Mouse (Mus musculus) liver, postnatal 0 days (tissue): Measurements from ENCODE around the gene Taf3. TPM values are rescaled to one million over a fixed set of nuclear protein-coding genes. Genes with fewer than 3 reads are reported as not detected.

Source experiments
- ATAC-seq: fragments of 200-750 bp; cut with Nextera tagmentation; 2 replicates; pipeline ENCODE4 v1.8.0; 2017; ENCODE audit warnings: mild to moderate bottlenecking, moderate library complexity
- DNase-seq: peaks from one replicate; pipeline ENCODE4 v3.0.0-alpha.2; 2016
- H3K27ac ChIP-seq: fragments of 300-500 bp; sonication (generic); 2 replicates; pipeline ENCODE4 v1.5.1; 2014; ENCODE audit warnings: antibody characterized with exemption, moderate library complexity, mild to moderate bottlenecking, low read depth
- H3K27me3 ChIP-seq: fragments of 300-500 bp; sonication (generic); 2 replicates; pipeline ENCODE4 v1.6.1; 2014; ENCODE audit warnings: low read length, control low read depth, mixed read lengths; ENCODE audit not compliant: insufficient read depth
- H3K36me3 ChIP-seq: fragments of 300-500 bp; sonication (generic); replicated peaks from 2 replicates; pipeline ENCODE4 v1.6.1; 2014; ENCODE audit warnings: mild to moderate bottlenecking, control low read depth, low read length, moderate library complexity, mixed read lengths; ENCODE audit not compliant: insufficient read depth
- H3K4me1 ChIP-seq: fragments of 300-500 bp; sonication (generic); 2 replicates; pipeline ENCODE4 v1.6.1; 2014; ENCODE audit warnings: antibody characterized with exemption, mild to moderate bottlenecking, control low read depth; ENCODE audit not compliant: insufficient read depth
- H3K4me2 ChIP-seq: fragments of 300-500 bp; sonication (generic); 2 replicates; pipeline ENCODE4 v1.6.1; 2014; ENCODE audit warnings: low read depth, mild to moderate bottlenecking, low read length, moderate library complexity, mixed read lengths
- H3K4me3 ChIP-seq: fragments of 300-500 bp; sonication (generic); 2 replicates; pipeline ENCODE4 v1.5.1; 2014; ENCODE audit warnings: low read depth, low read length
- H3K9ac ChIP-seq: fragments of 300-500 bp; sonication (generic); replicated peaks from 2 replicates; pipeline ENCODE4 v1.6.1; 2014; ENCODE audit warnings: mild to moderate bottlenecking, moderate library complexity
- H3K9me3 ChIP-seq: fragments of 300-500 bp; sonication (generic); 2 replicates; pipeline ENCODE4 v1.6.1; 2016; ENCODE audit warnings: mild to moderate bottlenecking, control low read depth, low read length, mixed read lengths
- CTCF ChIP-seq: sonication (generic); IDR thresholded peaks from 2 replicates; pipeline ENCODE4 v1.5.1; 2016; ENCODE audit warnings: antibody characterized with exemption, low read depth
- EP300 ChIP-seq: IDR thresholded peaks from 2 replicates; pipeline ENCODE4 v1.6.1; 2016; ENCODE audit warnings: antibody characterized with exemption, low read depth, mild to moderate bottlenecking
- WGBS: fragments of 180-500 bp; shearing (Covaris S2); extraction: QIAGEN DNeasy Blood & Tissue Kit; methylation state at CpG from one replicate; pipeline ENCODE4 v1.1.7; 2014; ENCODE audit not compliant: insufficient replicate concordance; 5-methylcytosine and 5-hydroxymethylcytosine counted together
- polyA plus RNA-seq: library from polyadenylated mRNA; unstranded; fragments of >200 nt; fragmentation: Nextera tagmentation; extraction: Ambion mirVana; gene quantifications from 2 replicates; pipeline ENCODE4 v1.2.1, GENCODE M21; 2015

Gene Taf3
- polyA plus RNA-seq, 1 experiment from 2014 or later, result 5.7 TPM

DNA sequence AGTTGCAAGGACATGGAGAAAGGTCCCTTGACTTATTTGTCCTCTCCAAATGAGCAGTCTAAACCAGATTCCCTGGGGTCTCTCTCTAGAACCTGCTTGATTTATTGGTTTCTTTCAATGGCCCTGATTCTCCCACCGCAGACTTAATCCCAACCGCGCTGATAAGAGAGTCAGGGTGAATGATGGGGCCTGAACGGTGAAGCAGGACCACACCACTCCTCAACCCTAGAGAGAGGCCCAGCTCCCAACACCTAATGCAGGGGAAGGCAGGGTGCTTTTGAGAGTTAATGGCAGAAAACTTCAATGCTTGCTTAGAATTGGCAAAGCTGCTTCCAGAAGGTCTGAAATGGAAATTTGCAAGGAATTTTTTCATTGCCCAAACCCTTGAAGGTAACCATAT is 173.2 kb downstream of the Taf3 start:
- TF ChIP-seq CTCF (no peak), EP300 (no peak)
- H3K9me3 ChIP-seq, result no peaks in the 10 kb centered on the region
- 47% methylated on average over 4 of the region's 4 CpGs for WGBS
- peak overlapping the region; percentile 97; the same call in 1 of the 2 replicates for H3K4me2 ChIP-seq
- no peaks in the 10 kb centered on the region for H3K36me3 ChIP-seq
- H3K9ac ChIP-seq, result no peak overlapping the region
- H3K27me3 ChIP-seq, result peaks cover 57% of the 10 kb centered on the region
- no peak for DNase-seq
- ATAC-seq, result no peak
- no peak overlapping the region for H3K4me3 ChIP-seq
- no peak overlapping the region for H3K27ac ChIP-seq
- H3K4me1 ChIP-seq, result peaks cover 17% of the 10 kb centered on the region

DNA sequence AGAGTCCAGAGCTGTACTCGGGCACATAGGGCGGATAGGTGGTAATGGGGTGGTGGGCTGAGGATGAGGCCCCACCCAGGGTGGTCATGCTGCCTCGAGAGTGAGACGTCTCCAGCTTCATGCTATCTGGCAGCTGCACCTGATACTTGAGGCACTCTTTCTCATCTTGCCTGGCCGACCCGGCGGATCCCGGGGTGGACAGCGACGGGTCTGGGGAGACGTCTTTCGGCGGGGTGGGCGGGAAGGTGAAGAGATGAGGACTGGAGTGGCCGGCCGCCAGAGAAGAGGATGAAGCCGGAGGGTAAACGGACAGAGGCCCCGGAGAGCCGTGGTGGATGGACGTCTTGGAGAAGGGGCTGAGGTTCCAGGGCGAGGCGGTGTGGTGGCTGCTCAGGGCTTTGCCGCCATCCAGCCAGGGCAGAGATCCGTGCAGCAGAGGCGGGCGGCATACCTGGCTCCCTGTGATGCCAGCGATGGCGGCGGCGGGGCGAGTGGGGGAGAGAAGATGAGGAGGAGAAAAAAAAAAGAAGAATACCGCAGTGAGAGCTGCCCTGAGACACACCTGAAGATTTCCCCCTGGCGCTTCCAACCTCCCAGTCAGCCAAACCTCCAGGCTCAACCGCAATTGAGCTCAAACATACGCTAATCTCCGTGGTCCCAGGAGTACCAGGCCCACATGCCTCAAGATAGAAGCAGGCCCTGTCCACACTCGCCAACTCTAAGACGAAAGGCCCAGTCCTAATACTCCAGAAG is 173.8 kb downstream of the Taf3 start:
- ATAC-seq (no peak), DNase-seq (no peak)
- H3K27me3 ChIP-seq, result peaks cover 51% of the 10 kb centered on the region
- H3K4me2 ChIP-seq, result no peak overlapping the region
- H3K4me1 ChIP-seq, result peaks cover 17% of the 10 kb centered on the region
- no peak overlapping the region for H3K4me3 ChIP-seq
- TF ChIP-seq EP300 (no peak), CTCF (no peak)
- 56% methylated on average over 32 of the region's 39 CpGs for WGBS
- no peaks in the 10 kb centered on the region for H3K9me3 ChIP-seq
- no peak overlapping the region for H3K27ac ChIP-seq
- H3K9ac ChIP-seq, result no peak overlapping the region
- H3K36me3 ChIP-seq, result no peaks in the 10 kb centered on the region

DNA sequence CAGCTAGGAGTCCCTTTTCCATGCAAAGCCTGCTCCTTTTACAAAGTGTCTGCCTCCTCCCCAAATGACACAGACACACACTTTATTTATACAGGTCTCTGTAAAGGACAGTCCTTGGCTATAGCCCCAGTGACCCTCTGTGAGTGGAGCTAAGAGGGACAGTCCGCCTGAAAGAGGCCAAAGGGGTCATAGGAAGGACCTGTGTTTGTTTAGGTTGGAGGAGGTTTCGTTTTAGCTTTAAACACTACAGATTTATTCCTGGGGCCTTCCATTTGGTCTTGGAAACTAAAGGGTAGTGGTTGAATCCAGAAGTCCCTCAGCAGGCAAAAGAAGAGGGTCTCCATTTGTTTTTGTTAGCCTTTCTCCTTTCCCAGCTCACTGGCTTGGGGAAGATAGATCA is 174.6 kb downstream of the Taf3 start:
- peaks cover 45% of the 10 kb centered on the region for H3K27me3 ChIP-seq

DNA sequence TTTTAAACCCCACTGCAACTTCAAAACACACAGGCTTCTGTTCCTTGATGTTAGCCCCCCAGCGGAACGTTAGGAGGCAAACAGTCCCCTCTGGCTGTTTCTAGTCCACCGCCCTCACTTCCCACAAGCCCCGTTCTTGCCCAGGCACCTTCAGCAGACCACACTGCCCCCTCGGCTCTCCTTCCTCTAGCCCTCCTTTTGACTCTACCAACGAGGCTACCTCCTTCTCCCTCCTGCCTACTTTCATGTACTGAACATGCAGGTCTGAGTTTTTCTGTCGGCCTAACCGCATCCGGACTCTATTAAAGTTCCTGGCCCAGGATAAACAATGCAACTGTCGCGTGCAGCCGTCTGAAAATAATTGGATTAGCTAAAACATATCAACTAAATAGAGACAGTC is 175.7 kb downstream of the Taf3 start:
- Histone ChIP-seq H3K9ac (no peak overlapping the region), H3K9me3 (no peaks in the 10 kb centered on the region), H3K27me3 (peaks cover 35% of the 10 kb centered on the region), H3K27ac (no peak overlapping the region), H3K4me3 (no peak overlapping the region), H3K4me2 (no peak overlapping the region), H3K36me3 (no peaks in the 10 kb centered on the region), H3K4me1 (peaks cover 11% of the 10 kb centered on the region)
- DNase-seq, result no peak
- no peak for ATAC-seq
- 27% methylated on average over 12 of the region's 12 CpGs for WGBS
- no peak for TF ChIP-seq CTCF
- no peak for TF ChIP-seq EP300

More for the DNA sequence above, 174.6 kb downstream of the Taf3 start:
- no peak for ATAC-seq
- Histone ChIP-seq H3K36me3 (no peaks in the 10 kb centered on the region), H3K4me2 (no peak overlapping the region), H3K4me1 (peaks cover 17% of the 10 kb centered on the region), H3K9ac (no peak overlapping the region), H3K4me3 (no peak overlapping the region), H3K27ac (no peak overlapping the region), H3K9me3 (no peaks in the 10 kb centered on the region)
- 46% methylated on average over 2 of the region's 2 CpGs for WGBS
- DNase-seq, result no peak
- no peak for TF ChIP-seq EP300
- TF ChIP-seq CTCF, result no peak

DNA sequence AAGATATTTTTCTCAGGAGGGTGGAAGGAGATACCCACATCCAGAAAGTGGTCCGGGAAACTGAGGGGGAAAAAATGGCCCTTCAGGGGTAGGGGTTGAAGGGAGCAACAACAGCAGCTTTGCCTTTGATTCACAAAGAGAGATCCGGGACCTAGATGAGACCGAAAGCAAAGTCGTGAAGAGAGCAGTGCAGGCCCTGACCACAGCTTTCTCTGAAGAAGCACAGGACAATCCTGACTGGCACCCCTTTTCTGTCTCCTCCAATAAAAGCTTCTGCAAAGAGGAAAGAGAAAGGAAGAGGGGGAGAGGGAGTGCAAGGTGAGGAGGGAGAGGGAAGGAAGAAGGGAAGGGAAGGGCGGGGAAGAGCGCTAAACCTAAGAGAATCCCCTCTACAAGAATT is 176.6 kb downstream of the Taf3 start:
- Histone ChIP-seq H3K4me1 (0 out of 2 replicates have a peak, but pooled peaks cover 6% of the 10 kb centered on the region), H3K9me3 (no peaks in the 10 kb centered on the region), H3K4me2 (no peak overlapping the region), H3K36me3 (no peaks in the 10 kb centered on the region), H3K4me3 (no peak overlapping the region), H3K27ac (no peak overlapping the region), H3K27me3 (peaks cover 26% of the 10 kb centered on the region), H3K9ac (no peak overlapping the region)
- DNase-seq, result no peak
- no peak for TF ChIP-seq CTCF
- TF ChIP-seq EP300, result no peak
- no peak for ATAC-seq
- 40% methylated on average over 6 of the region's 6 CpGs for WGBS

DNA sequence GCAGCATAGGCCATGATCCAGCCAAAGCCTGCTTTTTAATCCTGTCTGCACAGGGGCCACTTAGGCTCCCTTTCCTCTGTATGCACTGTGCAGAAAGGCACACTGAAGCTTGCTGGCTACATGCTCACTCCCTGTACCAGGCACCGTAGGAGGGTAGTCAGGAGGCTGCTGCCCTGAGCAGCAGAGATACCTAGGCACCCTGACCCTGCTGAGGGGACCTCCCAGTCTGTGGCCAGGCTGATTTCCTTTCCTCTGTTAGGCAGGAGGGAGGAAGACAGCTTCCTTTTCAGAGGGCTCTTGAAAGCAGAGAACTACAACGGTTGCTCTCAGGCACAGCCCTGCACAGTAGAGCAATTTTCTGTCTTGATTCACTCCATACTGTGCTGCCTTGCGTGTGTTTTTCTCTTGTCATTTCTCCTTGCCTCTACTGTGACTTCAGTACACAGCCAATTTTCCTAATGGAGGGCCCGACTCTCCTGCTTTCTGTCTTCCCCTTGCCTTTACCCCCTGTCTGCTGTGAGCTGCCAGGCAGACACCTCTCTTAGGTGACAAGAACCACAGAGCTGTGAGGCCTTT is 177.2 kb downstream of the Taf3 start:
- WGBS, result 30% methylated on average over 4 of the region's 4 CpGs
- H3K27ac ChIP-seq, result no peak overlapping the region
- TF ChIP-seq EP300 (no peak), CTCF (no peak)
- ATAC-seq (no peak), DNase-seq (no peak)
- no peaks in the 10 kb centered on the region for H3K36me3 ChIP-seq
- H3K27me3 ChIP-seq, result peaks cover 21% of the 10 kb centered on the region
- H3K9ac ChIP-seq, result no peak overlapping the region
- no peak overlapping the region for H3K4me2 ChIP-seq
- H3K4me3 ChIP-seq, result no peak overlapping the region
- H3K9me3 ChIP-seq, result no peaks in the 10 kb centered on the region
- 0 out of 2 replicates have a peak, but pooled peaks cover 6% of the 10 kb centered on the region for H3K4me1 ChIP-seq
